Mouse (Mus musculus): Measurements from ENCODE around the gene Tbr1.
A peak's percentile ranks its signal among the peaks of the same experiment; 100 is the strongest.

Tbr1 gene

GRCm38 (mm10) chr2:61802656-61803251, at the start of gene Tbr1:
TSS of gene Tbr1 (plus strand) at chr2:61802930.
- peak in 1 of 2 experiments; percentile 28 for DNase-seq

GRCm38 (mm10) chr2:61754989-61755388, 47.7 kb upstream of the Tbr1 start:
- DNase-seq = no peak

GRCm38 (mm10) chr2:61759234-61759855, 43.4 kb upstream of the Tbr1 start:
- DNase-seq = no peak

GRCm38 (mm10) chr2:61760044-61760443, 42.7 kb upstream of the Tbr1 start:
- DNase-seq = no peak

GRCm38 (mm10) chr2:61764470-61765105, 38.1 kb upstream of the Tbr1 start:
- no peak for DNase-seq

GRCm38 (mm10) chr2:61765526-61765925, 37.2 kb upstream of the Tbr1 start:
- no peak for DNase-seq

GRCm38 (mm10) chr2:61780794-61781193, 21.9 kb upstream of the Tbr1 start:
- no peak for DNase-seq

GRCm38 (mm10) chr2:61794960-61795359, 7.8 kb upstream of the Tbr1 start:
- no peak for DNase-seq

GRCm38 (mm10) chr2:61798048-61798447, 4.7 kb upstream of the Tbr1 start:
- no peak for DNase-seq

- DNase-seq = peak; percentile 41 to 45
Observed at GRCm38 (mm10) chr2:61803443-61804367, 975 bp downstream of the Tbr1 start.

GRCm38 (mm10) chr2:61804382-61804840, 1.7 kb downstream of the Tbr1 start:
- peak; percentile 24 to 47 for DNase-seq

- peak; percentile 50 to 59 for DNase-seq
Observed at GRCm38 (mm10) chr2:61804841-61805540, 2.3 kb downstream of the Tbr1 start.

GRCm38 (mm10) chr2:61805541-61806345, 3.0 kb downstream of the Tbr1 start:
- DNase-seq = no peak

- peak in 1 of 2 experiments; percentile 8 for DNase-seq
Observed at GRCm38 (mm10) chr2:61806346-61806825, 3.7 kb downstream of the Tbr1 start.

GRCm38 (mm10) chr2:61807151-61807550, 4.4 kb downstream of the Tbr1 start:
- DNase-seq = peak; percentile 41 to 55

- no peak for DNase-seq
Observed at GRCm38 (mm10) chr2:61807781-61808180, 5.1 kb downstream of the Tbr1 start.

GRCm38 (mm10) chr2:61808776-61809175, 6.0 kb downstream of the Tbr1 start:
- peak; percentile 27 to 31 for DNase-seq

- no peak for DNase-seq
Observed at GRCm38 (mm10) chr2:61809381-61809780, 6.7 kb downstream of the Tbr1 start.

GRCm38 (mm10) chr2:61810751-61811150, 8.0 kb downstream of the Tbr1 start:
- DNase-seq = no peak

- DNase-seq = peak; percentile 18 to 53
Observed at GRCm38 (mm10) chr2:61811163-61811506, 8.4 kb downstream of the Tbr1 start.
